Mouse (Mus musculus) kidney, adult 2 months (tissue): ENCODE results near the gene Rhoa. TPM values are rescaled to one million over a fixed set of nuclear protein-coding genes. Genes with fewer than 3 reads are reported as not detected.
A peak's percentile ranks its signal among the peaks of the same experiment; 100 is the strongest.

Experiments used
- DNase-seq: peaks from one replicate; pipeline ENCODE4 v3.0.0; 2021
- H3K27ac ChIP-seq: fragments of 200-500 bp; 2 replicates; pipeline ENCODE4 v1.5.1; 2012; ENCODE audit warnings: low read depth, low read length, control low read depth, inconsistent platforms; ENCODE audit not compliant: insufficient read depth
- H3K27me3 ChIP-seq: fragments of 200-500 bp; replicated peaks from 2 replicates; pipeline ENCODE4 v1.6.1; 2012; ENCODE audit warnings: mild to moderate bottlenecking, moderate library complexity, low read length, inconsistent platforms; ENCODE audit not compliant: control insufficient read depth, insufficient read depth
- H3K36me3 ChIP-seq: fragments of 200-500 bp; 2 replicates; pipeline ENCODE4 v1.6.1; 2012; ENCODE audit warnings: mild to moderate bottlenecking, moderate library complexity, low read length, inconsistent platforms; ENCODE audit not compliant: control insufficient read depth, insufficient read depth
- H3K4me1 ChIP-seq: fragments of 200-500 bp; 2 replicates; pipeline ENCODE4 v1.6.1; 2011; ENCODE audit warnings: low read length; ENCODE audit not compliant: control insufficient read depth, insufficient read depth
- H3K4me3 ChIP-seq: fragments of 200-500 bp; 2 replicates; pipeline ENCODE4 v1.5.1; 2011; ENCODE audit warnings: mild to moderate bottlenecking, low read depth, low read length, control low read depth; ENCODE audit not compliant: insufficient read depth
- CTCF ChIP-seq: fragments of 200-500 bp; conservative IDR thresholded peaks from 2 replicates; pipeline ENCODE4 v1.5.1; 2011; ENCODE audit warnings: low read depth, mild to moderate bottlenecking, control low read depth, low read length, moderate library complexity, mixed read lengths; ENCODE audit not compliant: insufficient read depth, insufficient read length
- POLR2A ChIP-seq: fragments of 200-500 bp; IDR thresholded peaks from one replicate; pipeline ENCODE4 v1.6.1; 2011; ENCODE audit warnings: low read depth, low read length, control low read depth
- WGBS: fragments of 180-500 bp; shearing (Covaris S2); methylation state at CpG from one replicate; pipeline ENCODE4 v1.1.7; 2018; 5-methylcytosine and 5-hydroxymethylcytosine counted together
- polyA plus RNA-seq: library from polyadenylated mRNA; depleted of rRNA; stranded (reverse); fragments of >200 nt; gene quantifications from 2 replicates; pipeline ENCODE4 v1.2.3, GENCODE M21; 2012; rRNA removed

The Rhoa gene
- polyA plus RNA-seq, 1 experiment, result 179 TPM

DNA sequence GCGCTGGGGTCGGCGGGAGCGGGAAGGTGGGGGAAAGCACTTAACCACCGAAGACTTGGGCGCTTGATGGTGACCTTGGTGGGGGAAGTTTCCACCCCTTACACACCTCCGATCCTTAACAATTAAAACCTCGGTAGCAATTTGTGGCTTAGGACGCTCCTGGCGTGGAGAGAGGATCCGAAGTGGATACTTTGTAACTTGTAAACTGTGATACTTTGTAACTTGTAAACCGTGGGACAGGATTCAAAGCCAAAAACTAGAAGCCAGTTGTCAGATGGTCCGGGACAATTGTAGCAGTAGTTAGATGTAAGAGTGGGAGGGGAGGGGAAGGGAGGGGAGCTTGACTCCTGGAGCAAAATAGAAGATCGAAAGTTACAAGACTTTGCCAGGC, 42.4 kb downstream of the Rhoa start:
- TF ChIP-seq POLR2A, result no peak
- no peak for TF ChIP-seq CTCF
- under 1% methylated on average over 14 of the region's 14 CpGs for WGBS
- Histone ChIP-seq H3K4me1 (peaks cover 15% of the 10 kb centered on the region; the same call in 1 of the 2 replicates), H3K27ac (no peak overlapping the region), H3K36me3 (peaks cover 3% of the 10 kb centered on the region; the same call in 1 of the 2 replicates), H3K4me3 (peak overlapping the region; percentile 87), H3K27me3 (no peaks in the 10 kb centered on the region)
- DNase-seq, result peak; percentile 27

DNA sequence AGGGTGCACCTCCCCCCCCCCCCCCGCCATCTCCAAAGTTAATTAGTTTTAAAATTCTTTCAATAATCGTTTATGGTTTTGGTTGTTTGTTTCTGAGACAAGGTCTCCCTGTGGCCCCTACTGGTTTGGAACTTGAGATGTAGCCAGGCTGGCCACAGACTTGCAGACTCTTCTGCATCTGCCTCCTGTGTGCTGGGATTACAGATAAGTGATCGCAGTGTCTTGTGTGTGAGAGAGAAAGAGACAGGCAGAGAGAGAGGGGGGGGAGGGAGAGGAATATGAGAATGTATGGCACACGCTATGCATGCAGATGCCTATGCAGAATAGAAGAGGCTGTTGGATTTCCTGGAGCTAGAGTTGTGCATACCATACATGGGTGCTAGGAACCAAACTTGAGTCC, 43.8 kb downstream of the Rhoa start:
- 89% methylated on average over 4 of the region's 4 CpGs for WGBS
- Histone ChIP-seq H3K4me3 (no peak overlapping the region), H3K27ac (no peak overlapping the region), H3K36me3 (peaks cover 4% of the 10 kb centered on the region; the same call in 1 of the 2 replicates), H3K4me1 (peaks cover 5% of the 10 kb centered on the region; the same call in 1 of the 2 replicates), H3K27me3 (no peaks in the 10 kb centered on the region)
- TF ChIP-seq POLR2A (no peak), CTCF (no peak)
- DNase-seq, result no peak

DNA sequence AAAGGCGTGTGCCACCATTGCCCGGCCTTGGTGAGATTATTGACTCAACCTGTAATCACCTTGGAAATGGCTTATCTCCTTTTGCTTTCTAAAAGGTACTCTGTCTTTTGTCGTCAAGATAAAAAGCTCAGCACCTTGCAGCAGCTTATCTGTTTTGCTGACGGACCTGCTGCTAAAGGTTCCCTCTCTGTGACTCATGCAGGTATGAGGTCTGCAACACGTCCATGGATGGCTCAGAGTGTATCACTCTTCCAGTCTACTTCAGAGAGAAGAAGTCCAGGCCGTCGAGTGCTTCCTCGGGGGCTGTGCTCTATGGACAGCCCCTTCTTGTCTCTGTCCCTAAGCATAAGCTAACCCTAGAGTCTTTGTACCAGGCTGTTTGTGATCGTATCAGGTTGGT, 72.3 kb downstream of the Rhoa start:
- no peaks in the 10 kb centered on the region for H3K27me3 ChIP-seq
- no peak overlapping the region for H3K27ac ChIP-seq
- peaks cover 3% of the 10 kb centered on the region for H3K36me3 ChIP-seq
- WGBS, result 92% methylated on average over 9 of the region's 9 CpGs
- TF ChIP-seq CTCF, result no peak
- TF ChIP-seq POLR2A, result no peak
- DNase-seq, result no peak
- no peaks in the 10 kb centered on the region for H3K4me1 ChIP-seq
- H3K4me3 ChIP-seq, result no peak overlapping the region

DNA sequence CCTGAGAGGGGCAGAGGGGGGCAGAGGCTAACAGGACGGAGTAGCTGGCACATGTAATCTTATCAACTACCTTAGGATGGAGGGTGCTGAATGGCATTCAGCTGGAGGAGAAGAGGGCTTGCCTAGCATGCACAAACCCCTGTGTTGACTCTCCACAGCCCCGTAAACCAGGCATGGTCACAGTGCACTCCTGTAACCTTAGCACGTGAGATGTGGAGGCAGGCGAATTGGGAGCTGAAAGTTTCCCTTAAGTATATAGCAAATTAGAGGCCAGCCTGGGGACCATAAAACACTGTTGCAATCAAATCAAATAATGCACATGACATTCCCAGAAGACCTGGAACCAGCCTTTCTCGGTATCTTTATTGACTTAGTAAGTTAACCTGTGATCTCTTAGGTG, 72.8 kb downstream of the Rhoa start:
- peaks cover 3% of the 10 kb centered on the region for H3K36me3 ChIP-seq
- TF ChIP-seq POLR2A, result no peak
- TF ChIP-seq CTCF, result no peak
- H3K27ac ChIP-seq, result no peak overlapping the region
- no peaks in the 10 kb centered on the region for H3K27me3 ChIP-seq
- WGBS, result 89% methylated on average over 5 of the region's 5 CpGs
- H3K4me1 ChIP-seq, result no peaks in the 10 kb centered on the region
- no peak for DNase-seq
- no peak overlapping the region for H3K4me3 ChIP-seq

DNA sequence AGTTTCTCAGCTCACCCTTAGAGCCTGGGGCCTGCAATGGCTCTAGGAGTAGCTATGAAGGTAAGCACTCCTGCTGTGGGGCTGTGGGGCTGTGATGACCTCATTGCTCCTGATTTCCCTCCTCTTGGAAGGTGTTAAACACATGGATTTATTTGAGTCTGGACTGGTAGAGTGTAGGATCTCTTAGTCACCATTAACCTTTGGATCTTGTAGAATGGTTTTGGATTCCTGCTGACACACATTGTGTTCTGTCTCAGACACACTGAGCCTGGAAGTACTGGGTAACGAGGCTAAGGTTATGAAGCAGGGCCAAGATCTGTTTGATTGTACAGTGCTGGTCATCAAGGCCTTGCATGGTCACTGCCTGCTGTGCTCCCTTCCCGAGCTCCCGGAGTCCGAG, 73.4 kb downstream of the Rhoa start:
- DNase-seq, result no peak
- Histone ChIP-seq H3K27ac (no peak overlapping the region), H3K36me3 (peaks cover 3% of the 10 kb centered on the region), H3K4me3 (no peak overlapping the region), H3K27me3 (no peaks in the 10 kb centered on the region), H3K4me1 (no peaks in the 10 kb centered on the region)
- 85% methylated on average over 4 of the region's 4 CpGs for WGBS
- no peak for TF ChIP-seq CTCF
- TF ChIP-seq POLR2A, result no peak

DNA sequence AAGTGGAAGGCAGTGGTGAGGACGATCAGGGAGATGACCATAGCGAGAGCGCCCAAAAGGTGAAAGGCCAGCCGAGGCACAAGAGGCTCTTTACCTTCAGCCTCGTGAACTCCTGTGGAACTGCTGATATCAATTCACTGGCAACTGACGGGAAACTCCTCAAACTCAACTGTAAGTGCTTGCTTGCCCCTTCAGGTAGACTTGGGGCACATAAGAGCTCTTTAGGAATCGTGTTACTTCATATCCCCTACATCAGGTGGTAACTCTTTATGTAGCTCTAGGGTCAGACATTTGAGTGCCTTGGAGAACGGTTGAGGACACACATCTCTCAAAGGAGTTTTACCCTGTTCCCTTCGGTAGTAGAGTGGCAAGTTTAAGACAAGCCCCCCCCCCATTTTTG, 75.5 kb downstream of the Rhoa start:
- Histone ChIP-seq H3K36me3 (peaks cover 3% of the 10 kb centered on the region), H3K4me1 (no peaks in the 10 kb centered on the region; the same call in 1 of the 2 replicates), H3K27ac (no peak overlapping the region), H3K27me3 (no peaks in the 10 kb centered on the region), H3K4me3 (no peak overlapping the region)
- TF ChIP-seq POLR2A (no peak), CTCF (no peak)
- WGBS, result 97% methylated on average over 9 of the region's 9 CpGs
- no peak for DNase-seq

DNA sequence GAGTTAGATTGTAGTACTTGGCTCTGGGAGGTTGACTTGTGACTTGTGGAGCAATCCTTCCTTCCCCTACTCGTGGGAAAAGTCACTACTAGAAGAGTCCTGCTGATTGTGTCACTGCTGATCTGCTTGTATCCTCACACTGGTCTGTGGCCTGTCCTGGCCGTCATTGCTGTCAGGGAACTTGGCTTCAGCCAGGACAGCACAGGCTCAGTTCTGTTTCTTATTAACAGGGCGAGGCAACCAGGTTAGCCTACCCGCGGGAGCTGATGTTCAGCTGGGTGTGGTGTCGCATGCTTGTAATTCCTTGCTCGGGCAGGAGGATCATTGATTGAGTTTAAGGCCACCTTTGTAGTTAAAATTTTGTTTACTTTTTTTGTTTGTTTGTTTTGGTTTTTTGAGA, 79.1 kb downstream of the Rhoa start:
- peak; percentile 84 for DNase-seq
- no peak overlapping the region for H3K27ac ChIP-seq
- H3K4me3 ChIP-seq, result no peak overlapping the region
- H3K4me1 ChIP-seq, result peaks cover 3% of the 10 kb centered on the region; the same call in 1 of the 2 replicates
- H3K27me3 ChIP-seq, result no peaks in the 10 kb centered on the region
- no peak for TF ChIP-seq CTCF
- TF ChIP-seq POLR2A, result no peak
- peaks cover 3% of the 10 kb centered on the region; the same call in 1 of the 2 replicates for H3K36me3 ChIP-seq
- WGBS, result 56% methylated on average over 7 of the region's 7 CpGs

DNA sequence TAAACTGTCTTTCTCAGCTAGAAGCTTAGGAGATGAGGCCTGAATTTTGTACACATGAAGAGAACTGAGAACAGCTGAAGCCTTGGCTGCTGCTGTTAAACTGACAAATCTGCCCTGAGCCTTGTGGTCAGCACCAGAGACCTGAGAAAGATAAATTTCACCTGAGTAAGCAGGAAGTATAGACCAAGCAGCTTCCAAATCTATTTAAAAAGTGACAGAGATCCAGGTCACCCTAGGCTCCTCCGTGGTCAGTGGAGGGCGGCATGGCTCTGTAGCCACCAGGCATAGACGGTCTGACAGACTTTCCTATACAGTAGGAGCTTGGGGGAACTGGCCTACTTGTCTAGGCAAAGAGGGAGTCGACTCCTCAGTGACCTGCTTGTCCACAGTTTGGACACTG, 80.9 kb downstream of the Rhoa start:
- Histone ChIP-seq H3K27ac (no peak overlapping the region), H3K4me3 (no peak overlapping the region), H3K4me1 (peaks cover 3% of the 10 kb centered on the region; the same call in 1 of the 2 replicates), H3K27me3 (no peaks in the 10 kb centered on the region), H3K36me3 (peaks cover 4% of the 10 kb centered on the region; the same call in 1 of the 2 replicates)
- no peak for TF ChIP-seq POLR2A
- 79% methylated on average over 4 of the region's 4 CpGs for WGBS
- DNase-seq, result no peak

Other genes with a start within 250 kb of the Rhoa start
- gene Mst1, start 225.7 kb upstream of the Rhoa start, polyA plus RNA-seq, result 0.31 and 0.39 TPM in 2 replicates
- gene Rnf123, start 222.8 kb upstream of the Rhoa start, polyA plus RNA-seq, result 92.1 and 106 TPM in 2 replicates
- 299 and 327 TPM in 2 replicates for gene Apeh, start 211.5 kb upstream of the Rhoa start, polyA plus RNA-seq
- gene Bsn, start 115.7 kb upstream of the Rhoa start, polyA plus RNA-seq, result 0.15 and 0.17 TPM in 2 replicates
- gene Dag1, start 42.2 kb upstream of the Rhoa start, polyA plus RNA-seq, result 66.8 and 67.2 TPM in 2 replicates
- gene Nicn1, start 15.7 kb upstream of the Rhoa start, polyA plus RNA-seq, result 38.9 and 39.3 TPM in 2 replicates
- gene Amt, start 9.3 kb upstream of the Rhoa start, polyA plus RNA-seq, result 77.5 and 84.2 TPM in 2 replicates
- 53.0 and 55.3 TPM in 2 replicates for gene Tcta, start within 50 bp of the Rhoa start, polyA plus RNA-seq
- gene Gpx1, start 32.8 kb downstream of the Rhoa start, polyA plus RNA-seq, result 5,487 and 5,501 TPM in 2 replicates
- 68.6 and 74.1 TPM in 2 replicates for gene Usp4, start 41.7 kb downstream of the Rhoa start, polyA plus RNA-seq
- 0.22 and 0.50 TPM in 2 replicates for gene 1700102P08Rik, start 86.7 kb downstream of the Rhoa start, polyA plus RNA-seq
- gene Ccdc36, start 122.4 kb downstream of the Rhoa start, polyA plus RNA-seq, result not detected in 2 replicates
- gene BC048562, start 130.4 kb downstream of the Rhoa start, polyA plus RNA-seq, result not detected in 2 replicates
- gene Ccdc71, start 154.4 kb downstream of the Rhoa start, polyA plus RNA-seq, result 26.0 and 33.5 TPM in 2 replicates
- gene Klhdc8b, start 155.5 kb downstream of the Rhoa start, polyA plus RNA-seq, result 35.0 and 35.8 TPM in 2 replicates
- gene Lamb2, start 173.6 kb downstream of the Rhoa start, polyA plus RNA-seq, result 80.4 and 89.1 TPM in 2 replicates
- 107 and 137 TPM in 2 replicates for gene Usp19, start 184.5 kb downstream of the Rhoa start, polyA plus RNA-seq
- gene Qars, start 201.6 kb downstream of the Rhoa start, polyA plus RNA-seq, result 175 and 188 TPM in 2 replicates
- gene Qrich1, start 210.7 kb downstream of the Rhoa start, polyA plus RNA-seq, result 76.3 and 85.5 TPM in 2 replicates